Mouse (Mus musculus): ENCODE measurements at regions not wholly inside any gene's neighbourhood (a gene's known extent, or its start where the extent isn't known, plus 50 kb on each side); places are given as distances from the start of the nearest gene placed in this dataset.

- no peak for TF ChIP-seq RCOR1 (conservative IDR thresholded peaks at IDR 0.05; ENCODE audit: low read depth, low read length)
- TF ChIP-seq ZC3H11A (IDR thresholded peaks at IDR 0.05; ENCODE audit: low read depth, low read length): no peak
- no peak for TF ChIP-seq ZMIZ1 (IDR thresholded peaks at IDR 0.05; ENCODE audit: low read depth, low read length)
- TF ChIP-seq ETS1 (conservative IDR thresholded peaks at IDR 0.05; ENCODE audit: low read depth, low read length): no peak
- Histone ChIP-seq H3K9me3 (replicated peaks; ENCODE audit: low read length) (no peaks in the 10 kb centered on the region), H3K4me1 (ENCODE audit: control insufficient read depth in 1 of 2, insufficient read depth in 2 of 2) (peaks cover 0 to 2% of the 10 kb centered on the region in 2 experiments; a peak in 1 of 4 replicates), H3K27me3 (replicated peaks) (no peaks in the 10 kb centered on the region), H3K4me3 (replicated peaks in 1 of 3; ENCODE audit: low read depth in 2 of 3, low read length in 2 of 3, poor library complexity in 1 of 3) (no peak overlapping the region), H3K9ac (ENCODE audit: insufficient read depth, low read depth) (no peak overlapping the region), H3K36me3 (replicated peaks in 1 of 2; ENCODE audit: control insufficient read depth in 1 of 2, insufficient read depth in 1 of 2, low read length in 1 of 2) (no peaks in the 10 kb centered on the region), H3K27ac (ENCODE audit: insufficient read depth, low read depth) (no peak overlapping the region), H3K79me2 (replicated peaks; ENCODE audit: control insufficient read depth, extremely low read depth, insufficient read depth, poor library complexity, severe bottlenecking) (no peaks in the 10 kb centered on the region), H3K4me2 (ENCODE audit: insufficient read depth, low read depth, poor library complexity, severe bottlenecking) (no peak overlapping the region)
- no peak for DNase-seq (ENCODE audit: extremely low read depth)
- in situ Hi-C loops (cut with MboI; ENCODE audit: low pct_ligation_motif_present, low pct_unique_long_range_greater_than_20kb, low sequenced_read_pairs): no loop called here
- dilution Hi-C loops (cut with MboI; ENCODE audit: extremely low pct_ligation_motif_present, extremely low pct_unique_long_range_greater_than_20kb, low sequenced_read_pairs): no loop called here
Measured at GRCm38 (mm10) chr10:122564473-122564872, 114.1 kb upstream of the Ppm1h start.

GRCm38 (mm10) chr10:122566601-122567000, 112.0 kb upstream of the Ppm1h start:
- Histone ChIP-seq H3K4me1 (ENCODE audit: control insufficient read depth in 1 of 2, insufficient read depth in 2 of 2) (peaks cover 5 to 11% of the 10 kb centered on the region in 2 experiments), H3K27me3 (replicated peaks) (no peaks in the 10 kb centered on the region), H3K9ac (ENCODE audit: insufficient read depth, low read depth) (no peak overlapping the region), H3K4me2 (ENCODE audit: insufficient read depth, low read depth, poor library complexity, severe bottlenecking) (no peak overlapping the region), H3K9me3 (replicated peaks; ENCODE audit: low read length) (no peaks in the 10 kb centered on the region), H3K4me3 (replicated peaks in 1 of 3; ENCODE audit: low read depth in 2 of 3, low read length in 2 of 3, poor library complexity in 1 of 3) (no peak overlapping the region), H3K36me3 (replicated peaks in 1 of 2; ENCODE audit: control insufficient read depth in 1 of 2, insufficient read depth in 1 of 2, low read length in 1 of 2) (no peaks in the 10 kb centered on the region), H3K27ac (ENCODE audit: insufficient read depth, low read depth) (no peak overlapping the region), H3K79me2 (replicated peaks; ENCODE audit: control insufficient read depth, extremely low read depth, insufficient read depth, poor library complexity, severe bottlenecking) (no peaks in the 10 kb centered on the region)
- peak; percentile 17 for DNase-seq (ENCODE audit: extremely low read depth)
- TF ChIP-seq POLR2A (IDR thresholded peaks at IDR 0.05; ENCODE audit: low read depth, low read length) (no peak), CTCF (conservative IDR thresholded peaks at IDR 0.05 in 1 of 2, IDR thresholded peaks at IDR 0.05 in 1 of 2; ENCODE audit: low read depth in 2 of 2, low read length in 2 of 2) (peak in 1 of 2 experiments; percentile 36; a peak in 2 of 4 replicates)
- in situ Hi-C loops (cut with MboI; ENCODE audit: low pct_ligation_motif_present, low pct_unique_long_range_greater_than_20kb, low sequenced_read_pairs) (no loop called here), dilution Hi-C loops (cut with MboI; ENCODE audit: extremely low pct_ligation_motif_present, extremely low pct_unique_long_range_greater_than_20kb, low sequenced_read_pairs) (no loop called here)

DNA sequence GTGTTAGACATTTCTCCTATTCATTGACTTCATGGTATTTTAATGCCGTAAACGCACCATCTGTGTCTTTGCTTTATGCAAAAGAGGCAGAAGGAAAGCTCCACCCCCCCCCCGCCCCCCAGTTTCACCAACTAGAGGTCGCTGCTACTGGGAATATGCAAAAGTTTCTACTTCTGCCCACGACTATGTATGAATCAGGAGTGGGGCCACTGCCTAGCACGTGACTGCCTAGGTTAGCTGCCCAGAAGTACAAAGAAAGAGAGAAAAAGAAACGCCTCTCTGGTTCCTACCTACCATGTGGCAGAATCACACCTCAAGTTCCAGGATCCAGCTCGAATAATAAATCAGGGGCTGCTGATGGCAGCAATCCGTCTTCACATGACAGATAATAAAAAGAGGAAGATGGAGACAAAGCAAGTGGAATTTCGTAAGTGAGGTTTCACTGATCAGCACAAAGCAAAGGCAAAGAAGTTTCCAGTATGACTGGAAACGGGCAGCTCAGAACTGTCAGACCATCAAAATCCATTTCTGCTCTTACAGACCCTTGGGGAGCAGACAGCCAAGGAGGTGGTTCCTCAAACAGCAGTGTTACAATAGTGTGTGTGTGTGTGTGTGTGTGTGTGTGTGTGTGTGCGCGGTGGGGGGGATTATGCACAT, 108.9 kb upstream of the Ppm1h start:
- TF ChIP-seq USF1 (IDR thresholded peaks at IDR 0.05; ENCODE audit: low read depth, low read length): peak; percentile 44
- no peak for TF ChIP-seq POLR2A (IDR thresholded peaks at IDR 0.05; ENCODE audit: low read depth, low read length)
- peak; percentile 93 for TF ChIP-seq BHLHE40 (IDR thresholded peaks at IDR 0.05; ENCODE audit: low read depth, low read length)
- TF ChIP-seq MAX (IDR thresholded peaks at IDR 0.05; ENCODE audit: low read length): peak; percentile 45; the same call in 1 of the 2 replicates
- H3K4me3 ChIP-seq (replicated peaks in 1 of 3; ENCODE audit: low read depth in 2 of 3, low read length in 2 of 3, poor library complexity in 1 of 3): no peak overlapping the region
- DNase-seq (ENCODE audit: extremely low read depth): peak; percentile 30
- dilution Hi-C loops (cut with MboI; ENCODE audit: extremely low pct_ligation_motif_present, extremely low pct_unique_long_range_greater_than_20kb, low sequenced_read_pairs): no loop called here
- H3K27ac ChIP-seq (ENCODE audit: insufficient read depth, low read depth): no peak overlapping the region
- H3K4me2 ChIP-seq (ENCODE audit: insufficient read depth, low read depth, poor library complexity, severe bottlenecking): peak overlapping the region; percentile 86
- no peaks in the 10 kb centered on the region for H3K27me3 ChIP-seq (replicated peaks)
- H3K9me3 ChIP-seq (replicated peaks; ENCODE audit: low read length): no peaks in the 10 kb centered on the region
- no peaks in the 10 kb centered on the region for H3K79me2 ChIP-seq (replicated peaks; ENCODE audit: control insufficient read depth, extremely low read depth, insufficient read depth, poor library complexity, severe bottlenecking)
- H3K36me3 ChIP-seq (replicated peaks in 1 of 2; ENCODE audit: control insufficient read depth in 1 of 2, insufficient read depth in 1 of 2, low read length in 1 of 2): no peaks in the 10 kb centered on the region
- H3K9ac ChIP-seq (ENCODE audit: insufficient read depth, low read depth): peak overlapping the region; percentile 62; the same call in 1 of the 2 replicates
- H3K4me1 ChIP-seq (ENCODE audit: control insufficient read depth in 1 of 2, insufficient read depth in 2 of 2): peaks cover 5 to 11% of the 10 kb centered on the region in 2 experiments
- in situ Hi-C loops (cut with MboI; ENCODE audit: low pct_ligation_motif_present, low pct_unique_long_range_greater_than_20kb, low sequenced_read_pairs): no loop called here
